Mouse (Mus musculus) right cerebral cortex, postnatal 25 days (tissue): ENCODE measurements at regions not wholly inside any gene's neighbourhood (a gene's known extent, or its start where the extent isn't known, plus 50 kb on each side); places are given as distances from the start of the nearest gene placed in this dataset.

ENCODE experiments used
- DNase-seq: peaks from one replicate; pipeline ENCODE4 v3.0.0; 2022

DNA sequence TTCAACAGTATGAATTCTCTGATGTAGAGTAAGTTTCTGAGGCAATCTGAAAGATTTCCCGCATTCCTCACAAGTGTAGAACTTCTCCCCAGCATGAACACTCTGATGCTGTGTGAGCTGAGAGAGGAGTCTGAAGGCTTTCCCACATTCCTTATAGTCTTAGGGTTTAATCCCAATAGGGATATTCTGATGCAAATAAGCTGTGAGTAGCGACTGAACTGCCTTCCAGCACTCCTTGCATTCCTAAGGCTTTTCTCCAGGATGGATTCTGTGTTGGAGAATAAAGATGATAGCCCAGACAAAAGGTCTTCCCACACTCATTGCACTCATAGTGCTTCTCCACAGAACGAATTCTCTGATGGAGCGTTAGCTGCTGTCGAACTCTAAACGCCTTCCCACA is 152.6 kb upstream of the Api5 start:
- no peak for DNase-seq

DNA sequence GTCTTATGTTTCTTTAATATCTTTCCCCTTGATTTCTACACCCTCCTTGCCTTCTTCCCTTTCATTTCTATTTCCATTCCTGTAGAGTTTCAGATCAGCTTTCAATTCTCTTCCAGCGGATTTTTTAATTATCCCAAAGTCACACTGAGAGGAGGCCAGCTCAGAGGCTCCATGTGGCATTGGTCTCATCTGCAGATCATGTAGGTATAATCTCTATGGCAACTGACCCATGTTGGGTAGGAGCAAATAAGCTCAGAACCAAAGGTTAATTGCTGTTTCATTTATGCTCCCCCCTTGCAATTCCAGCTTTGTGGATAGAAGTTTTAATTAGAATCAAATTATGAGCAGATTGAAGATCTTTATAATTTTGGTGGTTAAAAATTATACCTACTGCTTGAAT is 149.3 kb upstream of the Api5 start:
- DNase-seq, result no peak

DNA sequence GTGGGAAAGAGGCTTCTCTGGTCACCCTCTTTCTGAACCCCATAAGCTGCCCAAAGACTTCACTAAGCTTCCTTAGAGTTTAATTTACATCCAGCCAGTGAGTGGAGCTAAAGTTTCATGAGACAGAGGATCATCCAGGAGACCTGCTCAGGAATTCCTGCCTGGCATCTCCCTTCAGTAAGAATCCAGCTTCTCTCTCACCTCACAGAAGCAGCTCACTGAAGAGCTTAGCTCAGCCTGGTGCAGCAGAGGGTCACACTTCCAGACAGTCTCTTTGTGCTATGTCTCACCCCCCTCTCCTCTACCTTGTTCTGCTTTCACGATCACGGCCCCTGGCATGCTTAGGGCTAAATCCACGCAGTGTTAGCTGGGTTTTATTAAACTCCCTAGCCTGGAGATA is 133.7 kb upstream of the Api5 start:
- peak; percentile 8 for DNase-seq

DNA sequence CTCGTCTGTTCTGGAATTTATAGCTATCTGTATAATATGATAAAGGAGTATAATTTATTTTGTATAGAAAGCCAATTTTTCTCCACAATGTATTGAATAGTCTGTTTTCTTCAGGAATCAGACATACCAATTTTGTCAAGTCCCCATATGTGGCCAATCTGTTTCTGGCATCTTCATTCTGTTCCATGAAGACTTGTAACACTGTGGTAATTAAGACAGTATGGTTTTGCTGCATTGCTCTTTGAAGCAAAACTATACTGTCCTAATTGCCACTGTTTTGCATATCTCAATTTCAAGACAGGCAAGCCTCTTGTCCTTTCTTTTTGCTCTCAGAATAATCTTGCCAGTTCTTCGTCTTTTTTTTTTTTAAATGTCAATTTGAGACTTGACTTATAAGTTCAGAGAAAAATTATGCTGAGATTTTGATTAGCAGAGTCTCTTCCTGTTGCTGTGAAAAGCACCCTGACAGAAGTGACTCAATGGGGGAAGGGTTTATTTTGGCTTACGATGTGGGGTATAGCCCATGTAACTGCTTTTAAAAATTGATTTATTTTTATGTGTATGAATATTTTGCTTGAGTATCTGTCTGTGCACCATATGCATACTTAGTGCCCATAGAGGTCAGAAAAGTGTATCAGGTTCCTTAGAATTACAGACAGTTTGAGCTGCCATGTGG is 103.4 kb upstream of the Api5 start:
- DNase-seq, result no peak

DNA sequence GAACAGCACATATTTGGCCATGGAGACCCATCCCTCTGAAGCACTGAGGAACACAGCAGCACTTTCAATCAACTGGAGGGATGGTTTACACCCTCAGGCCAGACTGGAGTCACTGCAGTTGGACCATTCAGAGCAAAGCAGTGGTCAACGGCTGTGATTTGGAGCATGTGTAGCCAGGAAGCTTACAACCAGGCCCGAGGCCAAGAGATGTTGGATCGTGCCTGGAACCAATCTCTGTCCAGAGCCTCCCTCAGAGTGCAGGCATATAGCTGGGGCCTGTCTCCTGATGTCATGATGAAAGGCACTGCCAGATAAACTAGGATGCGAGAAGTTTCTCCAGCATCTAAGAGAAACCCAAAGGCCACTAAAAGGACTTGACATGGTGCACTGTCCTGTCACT is 98.7 kb upstream of the Api5 start:
- no peak for DNase-seq

DNA sequence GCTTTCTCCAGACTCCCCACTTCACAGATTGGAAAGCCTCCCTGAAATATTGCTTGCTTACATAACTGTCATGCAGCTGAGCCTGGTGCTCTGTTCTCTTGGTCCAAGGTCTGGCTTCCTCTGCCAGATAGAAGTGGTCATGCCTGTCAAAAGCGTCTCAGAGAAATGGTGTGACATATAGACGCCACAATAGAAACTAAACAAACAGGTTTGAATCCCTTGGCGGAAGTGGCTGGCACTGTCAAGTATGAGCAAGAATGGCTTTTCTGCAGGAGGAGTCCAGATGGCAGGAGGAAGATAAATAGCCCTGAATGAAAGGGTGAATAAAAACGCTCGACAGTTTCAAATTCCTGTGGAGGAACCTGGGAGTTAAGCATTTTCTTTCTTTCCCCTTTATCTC is 93.2 kb upstream of the Api5 start:
- no peak for DNase-seq

DNA sequence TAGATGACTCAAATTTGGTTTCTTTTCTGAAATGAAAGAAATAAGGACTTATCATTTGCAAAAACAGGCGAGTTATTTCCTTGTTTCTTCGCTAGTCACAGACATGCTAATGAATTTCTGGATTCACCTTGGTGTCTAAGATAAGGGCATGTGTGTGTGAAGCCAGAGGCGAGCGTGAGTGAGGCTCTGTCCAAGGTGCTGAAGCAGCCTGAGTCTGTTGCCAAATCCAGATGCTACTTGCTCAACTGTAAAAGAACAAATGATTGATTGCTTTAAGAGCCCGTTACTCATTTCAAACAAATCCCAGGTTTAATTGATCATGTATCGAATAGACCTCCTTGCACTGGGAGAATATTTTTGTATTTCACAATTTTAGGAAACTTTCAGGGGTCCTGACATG is 86.6 kb upstream of the Api5 start:
- DNase-seq, result no peak

DNA sequence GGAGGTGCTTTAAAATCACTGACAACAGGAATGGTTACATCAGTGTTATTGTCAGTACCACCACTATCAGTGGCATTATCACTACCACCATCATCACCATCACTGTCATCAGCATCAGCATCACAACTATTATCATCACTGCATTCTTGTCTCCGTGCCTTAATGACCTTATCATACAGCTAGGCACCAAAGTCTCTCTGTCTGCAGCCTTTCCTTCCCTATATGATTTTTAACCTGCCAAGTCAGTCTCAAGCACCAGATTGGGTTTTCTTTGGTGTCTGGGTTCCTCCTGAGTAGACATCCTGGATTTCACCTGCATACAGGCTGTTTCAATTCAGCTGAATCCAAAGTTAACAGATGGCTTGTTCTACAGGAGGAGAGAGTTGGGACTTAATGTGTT is 78.9 kb upstream of the Api5 start:
- DNase-seq, result no peak

DNA sequence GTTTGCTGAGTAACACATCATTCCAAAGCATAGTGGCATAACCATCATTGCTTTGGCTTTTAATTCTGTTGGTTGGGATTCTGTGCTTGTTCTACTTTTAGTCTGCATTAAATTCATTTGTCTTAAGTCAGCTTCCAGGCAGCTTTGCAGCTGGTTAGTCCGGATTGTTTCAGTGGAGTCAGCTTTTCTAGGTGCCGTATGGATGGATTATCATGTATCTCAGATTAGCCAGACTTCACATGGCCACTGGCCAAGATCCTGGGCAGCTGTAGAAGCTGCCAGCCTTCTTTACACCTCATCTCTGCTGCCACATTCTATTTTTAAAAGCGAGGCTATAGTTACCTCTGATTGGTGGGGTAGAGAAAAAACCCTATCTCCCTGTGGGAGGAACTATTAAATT is 74.1 kb upstream of the Api5 start:
- peak; percentile 23 for DNase-seq

DNA sequence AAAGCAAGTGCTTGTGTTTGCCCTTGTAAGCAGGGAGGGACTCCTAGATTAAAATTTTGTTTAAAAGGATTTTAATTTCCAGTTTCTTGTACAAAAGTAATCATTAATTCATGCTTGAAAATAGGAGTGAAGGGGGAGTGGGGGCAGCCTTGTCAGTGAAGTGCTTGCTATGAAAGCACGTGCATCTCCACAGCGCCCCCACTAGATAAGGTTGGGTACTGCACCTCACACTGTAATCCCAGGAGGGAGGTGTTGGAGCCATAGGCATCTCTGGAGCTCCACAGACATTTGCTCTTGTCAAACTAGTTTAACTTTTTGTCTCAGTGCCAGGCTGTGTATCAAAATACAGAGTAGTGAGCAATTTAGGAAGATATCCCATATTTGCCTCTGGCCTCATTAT is 62.7 kb upstream of the Api5 start:
- no peak for DNase-seq

DNA sequence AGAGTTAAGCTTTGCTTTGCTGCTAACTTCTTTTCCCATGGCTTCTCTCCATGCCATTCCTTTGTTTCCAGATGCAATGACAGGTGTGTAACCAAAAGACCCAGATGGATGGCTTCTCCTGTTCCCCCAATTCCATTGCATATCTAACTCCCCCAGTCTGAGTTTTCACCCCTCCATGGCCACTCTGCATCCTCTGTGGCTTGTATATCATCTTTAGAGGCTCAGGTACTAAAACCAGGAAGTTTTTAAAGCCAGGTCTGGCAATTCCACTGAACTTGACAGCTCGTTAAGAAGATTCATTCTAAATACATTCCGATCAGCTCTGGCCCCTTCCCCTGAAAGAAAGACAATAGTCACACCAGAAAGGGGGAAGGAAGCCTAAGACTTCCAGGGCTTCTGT is 60.6 kb upstream of the Api5 start:
- no peak for DNase-seq
